Mouse (Mus musculus): ENCODE results near the gene AW146154. TPM values are rescaled to one million over a fixed set of nuclear protein-coding genes. Genes with fewer than 3 reads are reported as not detected.
A peak's percentile ranks its signal among the peaks of the same experiment; 100 is the strongest.
"Not testable (repeated sequence)": the region's sequence is repeated elsewhere in the genome, so short reads cannot be mapped to it uniquely, and the experiment has no call there.

Gene AW146154
- total RNA-seq (2014; fragmentation: Nextera tagmentation) (37.9 and 39.8 TPM in 2 replicates), total RNA-seq (2017) (25.7 and 27.4 TPM in 2 replicates), polyA plus RNA-seq (2012) (0.22 and 0.33 TPM in 2 replicates)

DNA sequence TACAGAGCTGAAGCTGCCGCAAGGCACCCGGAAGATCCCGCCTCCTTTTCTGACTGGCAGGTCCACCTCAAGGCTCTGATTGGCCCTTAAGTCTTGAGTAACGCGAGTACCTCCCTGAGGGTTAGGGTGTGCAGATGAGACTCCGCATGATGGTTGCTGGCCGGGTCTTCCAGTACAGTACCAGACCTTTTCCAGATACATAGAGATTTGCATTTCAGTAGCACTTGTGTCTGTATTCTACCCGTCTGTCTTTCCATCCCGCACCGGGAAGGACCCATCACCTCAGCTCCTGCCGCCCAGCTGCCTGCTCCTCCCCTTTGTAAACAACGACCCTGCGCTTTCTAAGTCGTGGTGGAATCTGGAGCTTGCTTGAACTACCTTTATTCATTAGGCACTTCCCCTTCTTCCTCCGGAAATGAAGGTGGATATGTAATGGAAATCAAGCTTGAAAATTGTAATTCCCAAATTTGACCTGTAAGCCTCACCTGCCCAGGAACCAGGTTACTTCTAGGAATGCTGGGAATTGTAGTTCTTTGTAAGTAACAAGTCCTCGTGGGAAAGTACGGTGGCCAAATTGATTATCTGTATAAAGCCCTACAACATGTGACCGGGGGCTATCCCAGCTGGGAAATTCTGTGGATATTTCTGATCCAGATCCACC is at the start of gene AW146154, which contains the start of gene Gm20449:
TSS of gene AW146154 (minus strand) at position 502 of the 661 bp plus-strand sequence.
TSS of gene Gm20449 (minus strand) at position 29 of the 661 bp plus-strand sequence.
- Histone ChIP-seq H3K36me3 (replicated peaks) (peaks cover 15% of the 10 kb centered on the region), H3K27me3 (ENCODE audit: insufficient read depth, low read length) (no peaks in the 10 kb centered on the region), H3K9me3 (replicated peaks) (0 out of 2 replicates have a peak, but pooled peaks cover under 1% of the 10 kb centered on the region), H3K4me3 (ENCODE audit: low read depth, low read length) (peak within 1 kb of the TSS; percentile 75), H3K4me1 (ENCODE audit: insufficient read depth, low read depth, low read length) (peaks cover 14% of the 10 kb centered on the region)
- TF ChIP-seq GATA2 (IDR thresholded peaks at IDR 0.05; ENCODE audit: borderline replicate concordance, low read depth, low read length) (no peak), CTCF (IDR thresholded peaks at IDR 0.05; ENCODE audit: low read depth, low read length) (no peak), POLR2AphosphoS5 (IDR thresholded peaks at IDR 0.05; ENCODE audit: insufficient replicate concordance, low read depth, low read length) (no peak), GATA1 (IDR thresholded peaks at IDR 0.05; ENCODE audit: borderline replicate concordance, low read length) (no peak), TAL1 (conservative IDR thresholded peaks at IDR 0.05; ENCODE audit: low read depth, low read length) (no peak)
- ATAC-seq (ENCODE audit: extremely low read depth, insufficient number of reproducible peaks, low FRiP score, poor library complexity, severe bottlenecking) (peak; percentile 94), DNase-seq (ENCODE audit: low spot score) (peak; percentile 81)

DNA sequence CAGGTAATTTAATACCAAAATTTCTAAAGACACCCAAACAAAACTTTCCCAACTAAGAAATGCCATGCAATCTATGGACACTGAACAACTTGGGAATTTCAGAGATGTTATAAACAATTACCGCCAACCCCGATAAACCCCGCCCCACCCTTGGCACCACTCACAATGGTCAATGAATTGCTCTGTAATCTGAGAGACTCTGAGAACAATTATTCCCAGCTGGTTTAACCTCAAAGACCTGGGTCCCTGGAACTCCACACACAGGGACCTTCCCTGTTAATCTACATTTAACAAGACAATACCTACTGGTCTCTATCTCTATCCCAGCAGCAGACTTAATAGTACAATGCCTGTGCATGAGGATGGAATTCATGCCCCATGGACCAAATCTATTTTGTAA is 13.0 kb upstream of the AW146154 start:
- ATAC-seq (ENCODE audit: extremely low read depth, insufficient number of reproducible peaks, low FRiP score, poor library complexity, severe bottlenecking): no peak
- Histone ChIP-seq H3K36me3 (replicated peaks) (no peaks in the 10 kb centered on the region), H3K4me3 (ENCODE audit: low read depth, low read length) (no peak overlapping the region), H3K4me1 (ENCODE audit: insufficient read depth, low read depth, low read length) (no peaks in the 10 kb centered on the region), H3K9me3 (replicated peaks) (no peaks in the 10 kb centered on the region), H3K27me3 (ENCODE audit: insufficient read depth, low read length) (no peaks in the 10 kb centered on the region)
- DNase-seq (ENCODE audit: low spot score): no peak
- TF ChIP-seq TAL1 (conservative IDR thresholded peaks at IDR 0.05; ENCODE audit: low read depth, low read length) (no peak), GATA1 (IDR thresholded peaks at IDR 0.05; ENCODE audit: borderline replicate concordance, low read length) (no peak), POLR2AphosphoS5 (IDR thresholded peaks at IDR 0.05; ENCODE audit: insufficient replicate concordance, low read depth, low read length) (no peak), CTCF (IDR thresholded peaks at IDR 0.05; ENCODE audit: low read depth, low read length) (no peak), GATA2 (IDR thresholded peaks at IDR 0.05; ENCODE audit: borderline replicate concordance, low read depth, low read length) (no peak)

DNA sequence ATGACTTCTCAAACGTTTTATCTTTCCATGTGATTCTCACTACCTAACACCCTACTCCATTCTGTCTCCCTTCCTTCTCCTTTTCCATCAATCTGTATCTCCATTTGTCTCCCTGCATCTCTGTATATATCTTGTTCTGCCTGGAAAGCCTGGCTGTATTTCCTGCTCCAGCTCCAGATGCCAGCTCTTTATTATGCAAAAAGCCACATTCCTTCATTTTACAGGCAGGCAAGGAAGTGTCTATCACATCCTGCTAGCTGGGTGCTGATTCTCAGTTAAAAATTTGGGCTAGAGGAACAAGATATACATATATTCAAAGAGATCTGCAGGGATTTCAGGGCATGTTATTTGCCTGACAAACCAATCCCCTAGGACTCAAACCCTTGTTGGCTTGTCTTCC is 12.5 kb upstream of the AW146154 start:
- no peaks in the 10 kb centered on the region for H3K4me1 ChIP-seq (ENCODE audit: insufficient read depth, low read depth, low read length)
- no peaks in the 10 kb centered on the region for H3K9me3 ChIP-seq (replicated peaks)
- H3K36me3 ChIP-seq (replicated peaks): no peaks in the 10 kb centered on the region
- ATAC-seq (ENCODE audit: extremely low read depth, insufficient number of reproducible peaks, low FRiP score, poor library complexity, severe bottlenecking) (no peak), DNase-seq (ENCODE audit: low spot score) (no peak)
- no peak for TF ChIP-seq CTCF (IDR thresholded peaks at IDR 0.05; ENCODE audit: low read depth, low read length)
- no peak for TF ChIP-seq POLR2AphosphoS5 (IDR thresholded peaks at IDR 0.05; ENCODE audit: insufficient replicate concordance, low read depth, low read length)
- no peak for TF ChIP-seq GATA2 (IDR thresholded peaks at IDR 0.05; ENCODE audit: borderline replicate concordance, low read depth, low read length)
- TF ChIP-seq GATA1 (IDR thresholded peaks at IDR 0.05; ENCODE audit: borderline replicate concordance, low read length): no peak
- no peak for TF ChIP-seq TAL1 (conservative IDR thresholded peaks at IDR 0.05; ENCODE audit: low read depth, low read length)
- no peak overlapping the region for H3K4me3 ChIP-seq (ENCODE audit: low read depth, low read length)
- H3K27me3 ChIP-seq (ENCODE audit: insufficient read depth, low read length): no peaks in the 10 kb centered on the region

DNA sequence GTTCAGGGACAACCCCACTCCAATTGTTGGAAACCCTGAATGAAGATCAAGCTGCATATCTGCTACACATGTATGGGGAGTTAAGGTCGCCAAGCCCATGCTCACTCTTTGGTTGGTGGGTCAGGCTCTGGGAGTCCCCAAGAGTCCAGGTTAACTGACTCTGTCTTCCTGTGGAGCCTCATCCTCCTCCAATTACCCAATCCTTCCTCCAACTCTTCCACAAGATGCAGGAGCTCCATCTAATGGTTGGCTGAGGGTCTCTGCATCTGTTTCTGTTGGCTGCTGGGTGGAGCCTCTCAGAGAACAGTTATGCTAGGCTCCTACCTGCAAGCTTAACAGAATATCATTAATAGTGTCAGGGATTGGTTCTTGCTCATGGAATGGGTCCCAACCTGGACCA is 2.7 kb upstream of the AW146154 start:
- peaks cover 3% of the 10 kb centered on the region for H3K36me3 ChIP-seq (replicated peaks)
- ATAC-seq (ENCODE audit: extremely low read depth, insufficient number of reproducible peaks, low FRiP score, poor library complexity, severe bottlenecking): no peak
- no peaks in the 10 kb centered on the region for H3K27me3 ChIP-seq (ENCODE audit: insufficient read depth, low read length)
- DNase-seq (ENCODE audit: low spot score): no peak
- H3K4me1 ChIP-seq (ENCODE audit: insufficient read depth, low read depth, low read length): peaks cover 14% of the 10 kb centered on the region
- H3K9me3 ChIP-seq (replicated peaks): no peaks in the 10 kb centered on the region
- no peak overlapping the region for H3K4me3 ChIP-seq (ENCODE audit: low read depth, low read length)
- TF ChIP-seq CTCF (IDR thresholded peaks at IDR 0.05; ENCODE audit: low read depth, low read length) (no peak), GATA1 (IDR thresholded peaks at IDR 0.05; ENCODE audit: borderline replicate concordance, low read length) (no peak), GATA2 (IDR thresholded peaks at IDR 0.05; ENCODE audit: borderline replicate concordance, low read depth, low read length) (no peak), TAL1 (conservative IDR thresholded peaks at IDR 0.05; ENCODE audit: low read depth, low read length) (no peak), POLR2AphosphoS5 (IDR thresholded peaks at IDR 0.05; ENCODE audit: insufficient replicate concordance, low read depth, low read length) (no peak)

DNA sequence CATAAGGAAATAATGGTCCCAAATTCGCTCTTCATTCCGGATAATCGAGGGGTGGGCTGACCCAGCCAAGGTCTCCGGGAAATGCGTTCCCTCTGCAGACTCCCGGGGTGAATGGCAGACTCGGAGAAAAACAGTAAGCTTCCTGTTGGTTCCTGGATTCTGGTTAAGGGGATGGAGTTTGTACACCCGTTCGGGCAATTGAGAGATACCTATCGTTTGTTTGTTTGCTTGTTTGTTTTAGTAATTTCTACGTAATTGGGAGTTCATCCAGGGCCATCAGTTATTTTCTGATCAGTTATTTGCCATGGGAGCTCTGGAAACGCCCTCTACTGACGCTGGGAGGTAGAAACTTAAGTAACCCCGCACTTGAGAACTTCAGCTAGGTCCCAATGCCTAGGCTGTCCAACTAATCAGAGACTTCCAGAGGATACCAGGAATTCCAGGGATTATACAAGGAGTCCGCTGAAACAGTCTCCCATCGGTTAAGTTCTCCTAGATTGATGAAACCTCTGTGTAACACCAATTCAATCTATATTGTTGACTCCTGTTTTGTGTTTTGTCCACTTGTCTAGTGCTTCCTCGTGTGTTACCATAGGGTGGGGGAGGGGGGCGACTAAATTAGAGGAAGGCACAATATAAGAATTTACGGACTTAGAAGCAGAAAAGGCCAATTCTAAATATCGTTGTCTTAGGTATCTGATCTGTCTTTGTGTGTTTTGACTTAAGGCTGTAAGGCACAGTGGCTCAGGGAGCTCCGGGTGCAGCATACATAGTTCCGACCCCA is 653 bp upstream of the AW146154 start:
- ATAC-seq (ENCODE audit: extremely low read depth, insufficient number of reproducible peaks, low FRiP score, poor library complexity, severe bottlenecking): peak; percentile 48
- TF ChIP-seq POLR2AphosphoS5 (IDR thresholded peaks at IDR 0.05; ENCODE audit: insufficient replicate concordance, low read depth, low read length) (no peak), CTCF (IDR thresholded peaks at IDR 0.05; ENCODE audit: low read depth, low read length) (peak; percentile 15; the same call in 1 of the 2 replicates)
- Histone ChIP-seq H3K9me3 (replicated peaks) (no peaks in the 10 kb centered on the region), H3K4me3 (ENCODE audit: low read depth, low read length) (peak overlapping the region; percentile 75), H3K4me1 (ENCODE audit: insufficient read depth, low read depth, low read length) (peaks cover 14% of the 10 kb centered on the region), H3K27me3 (ENCODE audit: insufficient read depth, low read length) (no peaks in the 10 kb centered on the region), H3K36me3 (replicated peaks) (peaks cover 7% of the 10 kb centered on the region)
- peak; percentile 19 for DNase-seq (ENCODE audit: low spot score)

DNA sequence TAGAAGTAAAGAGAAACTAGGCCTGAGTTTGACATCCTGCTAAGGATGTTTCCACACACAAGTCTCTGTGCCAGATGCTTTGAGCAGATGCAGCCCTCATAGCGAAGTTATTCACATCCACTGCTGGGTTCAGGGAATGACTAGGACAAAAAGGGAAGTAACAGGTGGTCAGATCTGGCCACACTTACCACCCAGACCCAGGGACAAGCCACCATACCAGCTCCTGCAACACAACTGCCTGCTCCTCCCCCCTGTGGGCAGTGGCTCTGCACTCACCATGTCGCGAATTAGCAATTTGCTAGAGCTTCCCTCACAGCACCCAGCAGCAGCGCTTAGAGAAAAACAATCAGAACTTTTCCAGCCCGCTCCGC is 687 bp downstream of the AW146154 start:
- not testable (repeated sequence) for DNase-seq (ENCODE audit: low spot score); H3K27me3 ChIP-seq (ENCODE audit: insufficient read depth, low read length); H3K9me3 ChIP-seq (replicated peaks)
- peak overlapping the region; percentile 75 for H3K4me3 ChIP-seq (ENCODE audit: low read depth, low read length)
- peaks cover 18% of the 10 kb centered on the region for H3K36me3 ChIP-seq (replicated peaks)
- peak; percentile 50 for ATAC-seq (ENCODE audit: extremely low read depth, insufficient number of reproducible peaks, low FRiP score, poor library complexity, severe bottlenecking)
- H3K4me1 ChIP-seq (ENCODE audit: insufficient read depth, low read depth, low read length): peaks cover 14% of the 10 kb centered on the region

DNA sequence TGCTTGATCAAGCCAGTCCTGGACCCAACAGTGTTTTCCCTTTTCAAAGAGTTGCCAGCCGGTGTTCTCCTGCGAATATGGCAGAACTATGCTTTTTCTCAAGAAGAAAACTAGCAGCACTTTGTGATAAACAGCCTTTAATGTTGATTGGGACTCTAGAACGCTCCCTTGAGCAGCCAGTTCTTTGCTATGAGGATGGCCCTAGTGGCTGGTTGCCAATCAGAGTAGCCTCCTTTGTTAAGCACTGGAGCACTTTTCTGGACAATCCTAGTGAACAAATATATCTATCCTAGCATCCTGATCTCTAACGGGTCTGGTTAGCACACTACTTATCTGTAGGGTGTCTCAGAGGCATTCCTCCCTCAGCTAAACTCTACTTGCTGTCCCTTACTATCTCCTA is 1.2 kb downstream of the AW146154 start:
- not testable (repeated sequence) for ATAC-seq (ENCODE audit: extremely low read depth, insufficient number of reproducible peaks, low FRiP score, poor library complexity, severe bottlenecking); H3K27me3 ChIP-seq (ENCODE audit: insufficient read depth, low read length); H3K9me3 ChIP-seq (replicated peaks); DNase-seq (ENCODE audit: low spot score)
- Histone ChIP-seq H3K4me3 (ENCODE audit: low read depth, low read length) (peak overlapping the region; percentile 75), H3K36me3 (replicated peaks) (peaks cover 18% of the 10 kb centered on the region), H3K4me1 (ENCODE audit: insufficient read depth, low read depth, low read length) (peaks cover 14% of the 10 kb centered on the region)

All from G1E (cell line).